Mouse (Mus musculus) ES-Bruce4 (cell line): ENCODE measurements around the gene Ak8.

ENCODE experiments used
- CTCF ChIP-seq: IDR thresholded peaks from one replicate; pipeline ENCODE4 v1.8.1; 2011; ENCODE audit warnings: low read depth, low read length
- POLR2A ChIP-seq: IDR thresholded peaks from one replicate; pipeline ENCODE4 v1.8.1; 2011; ENCODE audit warnings: low read length; ENCODE audit not compliant: insufficient read depth

DNA sequence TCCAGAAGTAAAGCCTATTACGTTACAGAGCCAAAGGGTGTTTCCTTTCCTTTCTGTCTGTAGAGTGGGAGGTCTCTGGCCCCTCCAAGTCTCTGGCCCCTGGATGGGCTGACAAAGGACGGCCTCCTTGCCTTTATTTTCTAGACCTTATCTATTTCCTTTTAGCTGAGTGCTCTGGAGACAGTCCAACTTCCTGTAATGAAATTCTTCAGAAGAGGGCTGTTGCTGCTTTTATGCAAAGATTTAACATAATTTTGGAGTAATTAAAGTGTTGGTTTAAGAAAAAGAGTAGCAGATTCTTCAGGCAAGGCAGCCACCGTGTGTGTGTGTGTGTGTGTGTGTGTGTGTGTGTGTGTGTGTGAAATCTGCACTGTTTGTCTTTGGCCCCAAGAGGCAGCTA is 98.4 kb downstream of the Ak8 start:
- TF ChIP-seq POLR2A (no peak), CTCF (no peak)
